Mouse (Mus musculus) thymus, adult 2 months (tissue): Measurements from ENCODE around the gene Cisd3.

Experiments
- CTCF ChIP-seq: fragments of 200-500 bp; IDR thresholded peaks from 2 replicates; pipeline ENCODE4 v1.5.1; 2012; ENCODE audit warnings: mild to moderate bottlenecking, control low read depth, low read length, moderate library complexity, borderline replicate concordance; ENCODE audit not compliant: control insufficient read depth, poor library complexity, insufficient read depth; ENCODE audit errors: extremely low read depth
- POLR2A ChIP-seq: fragments of 200-500 bp; IDR thresholded peaks from 2 replicates; pipeline ENCODE4 v1.6.1; 2012; ENCODE audit warnings: mild to moderate bottlenecking, low read length, control low read depth, moderate library complexity; ENCODE audit not compliant: control insufficient read depth, poor library complexity, insufficient read depth; ENCODE audit errors: extremely low read depth

DNA sequence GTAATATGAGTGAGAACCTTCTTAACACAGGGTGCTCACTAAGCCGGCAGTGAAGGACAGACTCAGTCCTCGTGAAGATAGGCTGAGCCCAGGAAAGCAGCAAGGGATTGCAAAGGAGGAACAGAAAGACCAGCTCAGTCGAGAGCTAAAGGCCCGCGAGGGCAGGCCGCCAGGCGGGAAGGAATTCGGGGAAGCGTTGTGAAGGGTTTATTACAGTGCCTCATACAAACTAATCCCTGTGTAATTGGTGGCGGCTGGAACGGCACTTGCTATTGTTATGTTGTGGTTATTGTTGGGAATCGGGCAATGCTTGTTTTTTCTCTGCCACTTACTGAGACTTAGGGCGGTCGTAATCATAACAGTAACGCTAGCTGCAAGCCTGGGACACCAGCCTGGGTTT, 8.2 kb upstream of the Cisd3 start:
- TF ChIP-seq POLR2A, result no peak
- TF ChIP-seq CTCF, result no peak
